Mouse (Mus musculus): ENCODE data around the gene Fkbp5.

Fkbp5 gene

DNA sequence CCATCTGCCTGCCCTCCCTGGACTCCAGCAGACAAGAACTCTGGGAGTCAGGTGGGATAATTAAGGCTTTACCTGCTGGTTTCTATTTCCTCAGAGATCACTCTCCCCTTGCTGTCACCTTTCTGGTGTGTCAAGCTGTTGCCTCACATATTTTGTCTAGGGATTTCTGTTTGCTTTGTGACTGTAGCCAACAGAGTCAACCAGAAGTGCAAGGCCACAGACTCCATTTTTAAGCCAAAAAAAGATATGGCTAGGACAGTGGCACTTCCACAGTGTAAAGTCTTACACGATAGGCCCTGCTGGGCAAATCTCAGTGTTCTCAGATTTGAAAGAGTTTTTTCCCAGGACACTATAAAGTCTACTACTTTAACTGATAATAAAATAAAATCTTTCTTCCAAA lies 56.9 kb downstream of the Fkbp5 start:
- no peak for DNase-seq (ENCODE audit: low spot score in 2 of 2)

DNA sequence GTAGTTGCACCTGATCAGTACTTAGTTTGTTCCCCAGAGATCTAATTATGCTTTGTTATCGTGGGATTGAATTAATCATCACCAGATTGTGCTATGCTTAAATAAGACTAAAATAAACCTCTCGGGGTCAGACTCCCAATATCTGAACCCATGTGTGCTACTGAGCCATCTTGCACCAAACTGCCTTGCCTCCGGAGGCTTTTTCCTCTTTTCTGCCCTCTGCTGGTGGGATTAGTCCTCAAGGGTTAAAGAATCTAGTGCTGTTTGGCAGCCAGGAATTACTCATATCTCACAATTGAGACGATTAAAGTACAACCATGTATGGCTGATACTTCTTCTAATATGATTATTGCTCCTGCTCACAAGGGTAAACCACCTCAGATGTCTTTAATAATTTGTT lies 62.2 kb downstream of the Fkbp5 start:
- DNase-seq (ENCODE audit: low spot score in 2 of 2), result peak in 1 of 2 experiments; percentile 59

- no peak for DNase-seq (ENCODE audit: low spot score in 2 of 2)
Measured at GRCm38 (mm10) chr17:28452889-28453288, 64.4 kb downstream of the Fkbp5 start.

DNA sequence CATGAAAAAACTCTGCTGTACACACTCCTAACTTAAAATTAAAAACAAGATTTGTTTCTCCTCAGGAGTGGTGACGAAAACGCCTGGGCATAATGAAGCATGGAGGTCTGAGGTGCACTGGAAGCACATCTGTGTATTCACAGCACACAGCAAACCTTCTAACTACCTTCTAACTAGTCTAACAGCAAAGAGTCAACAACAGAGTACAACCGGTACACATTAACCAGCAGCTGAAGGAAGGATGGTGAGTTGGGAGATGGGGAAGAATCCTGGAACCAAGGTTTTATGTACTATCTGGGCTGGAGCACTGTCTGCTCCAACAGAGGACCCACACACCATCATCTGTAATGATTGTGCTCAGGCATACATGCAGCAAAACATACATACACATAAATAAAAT lies 65.4 kb downstream of the Fkbp5 start:
- DNase-seq (ENCODE audit: low spot score in 2 of 2), result no peak

DNA sequence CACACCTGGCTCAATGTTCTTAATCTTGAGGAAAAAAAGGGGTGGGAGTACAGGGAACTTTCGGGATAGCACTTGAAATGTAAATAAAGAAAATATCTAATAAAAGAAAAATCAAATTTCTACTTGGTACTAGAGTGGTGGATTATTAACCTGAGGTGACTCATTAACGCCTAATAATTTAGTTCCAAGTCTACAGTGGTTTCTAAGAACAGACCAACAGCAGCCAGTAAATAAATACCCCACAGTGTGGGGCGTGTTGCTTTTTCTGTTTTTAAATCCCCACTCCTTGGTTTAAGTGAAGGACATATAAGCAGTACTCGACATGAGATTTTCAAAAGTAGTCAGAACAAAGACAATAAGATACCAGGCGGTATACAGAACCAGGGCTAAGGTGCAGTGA lies 65.8 kb downstream of the Fkbp5 start:
- no peak for DNase-seq (ENCODE audit: low spot score in 2 of 2)

- DNase-seq (ENCODE audit: low spot score in 2 of 2), result no peak
Measured at GRCm38 (mm10) chr17:28448225-28448624, 69.1 kb downstream of the Fkbp5 start.

GRCm38 (mm10) chr17:28447789-28448188 lies 69.5 kb downstream of the Fkbp5 start:
- no peak for DNase-seq (ENCODE audit: low spot score in 2 of 2)

GRCm38 (mm10) chr17:28446820-28447168 lies 70.5 kb downstream of the Fkbp5 start:
- DNase-seq (ENCODE audit: low spot score in 2 of 2), result no peak

- no peak for DNase-seq (ENCODE audit: low spot score in 2 of 2)
Measured at GRCm38 (mm10) chr17:28445886-28446819, 71.2 kb downstream of the Fkbp5 start.

- peak in 1 of 2 experiments; percentile 30 for DNase-seq (ENCODE audit: low spot score in 2 of 2)
Measured at GRCm38 (mm10) chr17:28442661-28443060, 74.7 kb downstream of the Fkbp5 start.

DNA sequence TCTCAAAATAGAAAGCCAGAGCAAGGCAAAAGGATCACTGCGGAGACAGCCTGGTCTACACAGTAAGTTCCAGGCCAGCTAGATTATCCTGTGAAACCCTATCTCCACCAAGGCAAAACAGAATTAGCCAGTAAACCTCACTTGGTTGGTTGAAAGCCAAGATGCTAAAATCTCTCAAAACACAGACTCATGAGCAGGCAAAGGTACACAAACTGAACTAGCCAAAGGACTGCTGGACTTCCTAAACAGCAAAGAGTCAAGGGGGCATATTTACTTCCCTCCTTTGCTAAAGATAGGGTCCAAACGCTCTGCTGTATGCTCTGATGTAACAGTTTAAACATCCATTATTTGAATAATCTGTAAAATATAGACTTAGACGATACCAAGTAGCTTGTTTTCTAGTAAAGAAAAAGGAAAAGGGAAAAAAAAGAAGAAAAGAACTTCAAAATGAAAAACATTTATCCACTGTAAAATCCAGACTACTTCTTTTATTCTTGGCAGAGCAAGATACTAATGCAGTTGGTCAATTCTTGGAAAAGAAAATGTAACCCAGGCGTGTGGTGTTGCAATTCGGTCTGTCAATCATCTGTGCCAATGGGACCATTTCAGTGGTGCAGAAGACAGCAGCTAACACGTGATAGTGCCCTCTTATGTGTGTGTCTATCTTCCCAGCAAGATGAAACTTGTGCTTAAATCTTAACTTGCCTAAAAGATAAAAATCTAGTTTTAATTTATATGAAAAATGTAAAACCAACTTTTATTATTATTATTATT lies 78.8 kb downstream of the Fkbp5 start:
- DNase-seq (ENCODE audit: low spot score in 2 of 2), result no peak

- DNase-seq (ENCODE audit: low spot score in 2 of 2), result no peak
Measured at GRCm38 (mm10) chr17:28437938-28438337, 79.4 kb downstream of the Fkbp5 start.

DNA sequence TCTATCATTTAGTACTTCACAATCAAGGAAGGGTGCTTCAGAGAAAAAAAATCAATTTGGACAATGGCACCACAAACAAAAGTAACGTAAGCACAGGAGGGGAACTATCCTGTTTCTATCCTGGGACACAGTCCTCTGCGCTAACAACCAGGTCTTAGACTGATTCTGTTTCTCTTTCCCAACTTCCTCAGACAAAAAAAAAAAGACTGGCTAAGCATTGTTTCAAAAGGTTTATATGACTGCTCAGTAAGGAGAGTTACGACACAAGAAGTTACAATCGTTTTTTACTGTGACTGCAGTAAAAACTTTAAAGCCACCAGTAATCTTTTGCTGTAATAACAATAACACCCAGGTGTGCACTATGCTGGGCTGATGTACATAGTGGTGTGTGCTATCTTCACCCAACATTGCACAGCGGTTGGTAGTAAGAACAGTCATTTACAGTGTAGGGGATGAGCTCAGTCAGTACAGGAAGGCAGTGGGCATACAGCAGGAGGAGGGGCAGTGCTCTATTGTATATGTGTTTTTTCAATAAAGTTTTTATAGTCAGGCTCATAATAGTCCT lies 82.3 kb downstream of the Fkbp5 start:
- DNase-seq (ENCODE audit: low spot score in 2 of 2), result no peak

- no peak for DNase-seq (ENCODE audit: low spot score in 2 of 2)
Measured at GRCm38 (mm10) chr17:28433029-28433428, 84.3 kb downstream of the Fkbp5 start.

DNA sequence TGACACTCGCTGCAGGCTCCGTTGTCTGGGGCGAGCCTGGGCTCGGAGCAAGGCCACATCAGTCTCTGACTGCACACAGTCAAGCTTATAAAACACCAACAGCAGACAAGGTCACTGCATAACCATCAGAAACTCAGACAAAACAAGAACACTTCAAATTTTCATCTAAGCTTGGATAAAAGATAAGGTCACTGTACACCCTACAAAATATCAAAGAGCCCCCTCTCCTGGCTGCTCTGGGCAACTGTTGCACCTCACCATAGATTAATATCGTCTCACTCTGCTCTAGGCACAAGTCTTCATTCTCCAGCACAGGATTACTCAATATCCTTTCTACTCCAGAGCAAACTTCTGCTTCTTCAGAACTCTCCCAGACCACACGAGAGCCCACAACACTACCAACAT lies 85.4 kb downstream of the Fkbp5 start:
- DNase-seq (ENCODE audit: low spot score in 2 of 2), result no peak

- DNase-seq (ENCODE audit: low spot score in 2 of 2), result no peak
Measured at GRCm38 (mm10) chr17:28431038-28431437, 86.3 kb downstream of the Fkbp5 start.

DNA sequence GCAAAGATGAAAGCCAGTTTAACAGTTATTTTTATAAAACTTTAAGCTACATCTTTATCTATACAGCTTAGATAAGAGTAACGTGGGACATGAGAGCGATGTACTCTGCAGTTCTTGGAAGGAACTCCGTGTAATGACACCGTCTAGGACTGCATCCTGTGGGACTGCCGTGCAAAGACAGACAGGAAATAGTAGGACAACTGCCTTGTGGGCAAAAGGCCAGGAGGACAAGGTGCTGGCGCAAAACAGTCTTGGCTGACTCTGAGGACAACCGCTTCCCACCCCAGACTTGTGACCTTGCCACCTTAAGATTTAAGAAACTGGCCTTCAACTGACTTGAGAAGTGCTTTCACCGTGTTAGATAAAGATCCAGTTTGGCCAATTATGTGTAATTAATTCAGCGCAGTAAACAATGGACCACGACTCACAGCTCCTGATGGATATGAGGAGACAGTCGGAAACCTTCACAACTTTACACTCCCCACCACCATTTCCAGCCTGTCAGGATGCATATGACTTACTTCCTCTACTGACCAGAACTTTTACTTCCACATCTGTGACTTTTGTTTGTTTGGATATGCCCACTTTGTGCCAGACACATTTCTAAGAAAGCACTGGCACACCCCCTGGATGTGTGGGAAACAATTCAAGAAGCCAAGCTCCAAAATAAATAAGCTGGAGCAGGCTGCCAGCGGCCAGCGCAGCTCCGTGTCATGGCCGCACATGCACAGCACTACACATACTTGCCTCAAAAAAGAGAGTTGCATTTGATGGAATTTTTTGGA lies 88.7 kb downstream of the Fkbp5 start:
- no peak for DNase-seq (ENCODE audit: low spot score in 2 of 2)

DNA sequence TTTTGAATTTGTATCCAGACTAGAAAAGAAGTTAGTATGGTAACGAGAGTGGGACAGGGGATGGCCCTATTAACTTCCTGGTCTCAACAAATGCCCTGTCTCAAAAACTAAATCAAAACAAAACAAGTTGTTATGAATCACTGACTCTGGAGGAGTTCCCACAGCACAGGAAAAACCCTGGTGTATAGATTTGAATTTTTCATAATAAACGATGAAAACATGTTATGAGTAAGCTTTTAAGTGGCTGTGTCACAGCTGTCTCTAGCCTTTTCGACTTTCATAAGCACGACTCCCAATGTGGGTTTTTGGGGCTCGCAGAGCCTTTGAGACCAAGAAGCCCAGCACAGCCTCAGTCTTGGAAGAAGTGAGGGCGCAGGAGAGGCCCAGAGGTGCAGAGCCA lies 89.7 kb downstream of the Fkbp5 start:
- DNase-seq (ENCODE audit: low spot score in 2 of 2), result no peak

DNA sequence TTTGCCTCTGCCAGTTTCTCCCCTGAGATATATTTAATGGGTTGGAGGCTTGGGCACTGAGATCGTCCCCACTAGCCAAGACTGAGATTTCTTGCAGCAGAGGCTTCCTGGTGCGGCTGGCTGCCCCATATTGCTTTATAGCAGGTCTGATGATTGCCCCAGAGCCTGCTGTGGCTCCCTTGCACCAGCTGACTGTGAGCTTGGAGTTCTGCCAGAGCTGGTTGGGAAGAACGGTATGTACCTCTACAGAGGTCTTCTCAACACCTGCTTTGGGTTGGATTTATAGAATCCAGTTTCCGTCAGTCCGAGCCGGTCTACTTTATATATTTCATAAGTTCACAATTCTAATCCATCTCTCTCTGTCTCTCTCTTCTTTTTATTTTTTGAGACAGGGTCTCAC lies 93.0 kb downstream of the Fkbp5 start:
- DNase-seq (ENCODE audit: low spot score in 2 of 2), result no peak

GRCm38 (mm10) chr17:28421071-28421470 lies 96.3 kb downstream of the Fkbp5 start:
- DNase-seq (ENCODE audit: low spot score in 2 of 2), result no peak

DNA sequence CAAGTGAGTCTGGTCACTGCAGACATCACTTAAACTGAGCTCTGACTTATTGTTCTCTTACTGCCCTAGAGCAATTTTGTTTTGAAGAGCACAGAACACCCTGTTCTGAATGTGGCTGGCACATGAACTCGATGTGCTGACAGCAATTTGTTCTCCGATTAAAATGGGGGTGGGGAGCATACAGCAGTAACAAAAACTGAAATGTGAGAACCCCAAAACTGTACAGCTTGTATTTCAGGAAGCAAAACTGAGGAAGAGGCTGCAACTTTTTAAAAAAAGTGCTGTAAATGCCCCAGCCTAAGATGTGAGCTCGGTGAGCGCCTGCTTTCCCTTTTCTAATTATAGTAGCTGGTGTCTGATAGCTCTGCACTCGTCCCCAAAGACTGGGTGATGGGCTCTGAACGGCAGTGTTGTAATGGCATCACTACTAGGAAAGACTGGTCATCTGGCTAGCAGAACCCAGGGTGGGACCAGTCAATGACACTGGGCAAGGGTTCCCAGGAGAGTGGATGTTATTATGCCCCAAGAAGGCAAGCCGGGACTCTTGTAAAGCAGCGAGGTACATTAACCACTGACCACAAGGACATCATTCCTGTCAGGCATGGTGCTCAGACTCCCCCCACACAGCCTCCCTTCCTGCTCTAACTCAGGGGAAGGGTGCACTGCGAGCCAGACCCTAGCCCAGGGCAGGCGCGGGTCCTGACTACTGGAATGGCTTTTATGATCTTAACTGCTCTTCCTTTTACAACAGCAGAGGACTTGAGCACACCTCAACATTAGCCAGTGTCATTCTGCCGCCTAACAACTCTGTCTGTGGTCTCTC lies 96.9 kb downstream of the Fkbp5 start:
- DNase-seq (ENCODE audit: low spot score in 2 of 2), result no peak
